Mouse (Mus musculus): ENCODE results near the gene 2010111I01Rik. TPM values are rescaled to one million over a fixed set of nuclear protein-coding genes. Genes with fewer than 3 reads are reported as not detected.

2010111I01Rik gene
- polyA plus RNA-seq, 1 experiment, result 63.6 TPM

DNA sequence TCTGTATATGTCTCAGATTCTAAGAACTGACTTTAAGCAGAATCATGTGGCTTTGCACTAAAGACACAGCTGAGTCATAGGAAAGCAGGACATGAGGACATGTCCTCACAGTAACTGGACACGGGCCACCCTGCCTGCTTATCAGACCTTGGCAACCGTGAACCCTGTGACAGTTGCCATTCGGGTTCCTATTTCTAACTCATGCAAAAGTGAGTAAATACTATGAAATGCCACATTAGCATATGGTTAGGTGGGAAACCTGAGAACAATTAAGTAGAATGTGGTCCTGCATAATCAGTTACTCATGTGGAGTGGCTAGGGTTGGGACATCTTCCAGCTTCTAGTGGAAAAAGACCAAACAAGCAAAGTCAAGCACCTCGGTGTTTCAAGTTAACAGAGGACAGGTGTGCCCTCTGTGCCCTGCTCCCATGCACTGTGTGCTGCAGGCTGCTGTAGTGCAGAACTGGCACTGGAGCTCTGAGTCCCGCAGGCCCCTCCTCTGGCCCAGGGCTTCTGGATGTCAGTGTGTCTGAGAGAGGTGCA lies 170.3 kb downstream of the 2010111I01Rik start:
- Histone ChIP-seq H3K4me3 (ENCODE audit: low read depth, low read length) (no peak overlapping the region), H3K9ac (ENCODE audit: low read depth, poor library complexity, severe bottlenecking) (no peak overlapping the region), H3K4me1 (ENCODE audit: control insufficient read depth, insufficient read depth, low read length) (no peaks in the 10 kb centered on the region), H3K27me3 (ENCODE audit: control insufficient read depth, insufficient read depth, low read length, poor library complexity, severe bottlenecking) (no peaks in the 10 kb centered on the region), H3K27ac (ENCODE audit: insufficient read depth, low read length) (no peak overlapping the region), H3K36me3 (ENCODE audit: control insufficient read depth, insufficient read depth, low read length, poor library complexity, severe bottlenecking) (no peaks in the 10 kb centered on the region), H3K9me3 (replicated peaks; ENCODE audit: control insufficient read depth, insufficient read depth, low read length, poor library complexity, severe bottlenecking) (no peaks in the 10 kb centered on the region)
- TF ChIP-seq CTCF (IDR thresholded peaks at IDR 0.05; ENCODE audit: low read depth, low read length) (no peak), POLR2A (IDR thresholded peaks at IDR 0.05; ENCODE audit: insufficient read depth, low read length) (no peak), EP300 (IDR thresholded peaks at IDR 0.05; ENCODE audit: insufficient read depth, low read depth, low read length) (no peak)

DNA sequence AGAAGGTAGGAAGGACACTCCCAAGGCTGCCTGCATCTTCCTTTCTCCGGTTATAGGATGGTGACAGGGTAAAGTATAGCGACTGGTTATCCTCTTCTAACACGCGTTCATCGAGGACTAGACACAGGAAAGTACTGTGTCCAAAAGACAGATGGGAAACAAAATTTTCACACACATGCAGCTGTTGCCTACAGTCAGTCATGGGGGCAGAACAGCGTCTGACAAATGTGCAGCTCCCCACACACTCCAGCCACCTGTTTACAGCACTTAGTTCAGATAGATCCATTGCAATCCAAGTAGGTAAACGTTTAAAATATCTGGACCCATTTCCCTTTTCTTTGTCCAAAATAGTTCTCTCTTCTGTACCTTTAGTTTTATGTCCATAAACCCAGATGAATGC lies 171.3 kb downstream of the 2010111I01Rik start:
- no peak overlapping the region for H3K4me3 ChIP-seq (ENCODE audit: low read depth, low read length)
- H3K27me3 ChIP-seq (ENCODE audit: control insufficient read depth, insufficient read depth, low read length, poor library complexity, severe bottlenecking), result no peaks in the 10 kb centered on the region
- no peaks in the 10 kb centered on the region for H3K9me3 ChIP-seq (replicated peaks; ENCODE audit: control insufficient read depth, insufficient read depth, low read length, poor library complexity, severe bottlenecking)
- H3K36me3 ChIP-seq (ENCODE audit: control insufficient read depth, insufficient read depth, low read length, poor library complexity, severe bottlenecking), result no peaks in the 10 kb centered on the region
- TF ChIP-seq CTCF (IDR thresholded peaks at IDR 0.05; ENCODE audit: low read depth, low read length) (no peak), POLR2A (IDR thresholded peaks at IDR 0.05; ENCODE audit: insufficient read depth, low read length) (no peak), EP300 (IDR thresholded peaks at IDR 0.05; ENCODE audit: insufficient read depth, low read depth, low read length) (no peak)
- H3K9ac ChIP-seq (ENCODE audit: low read depth, poor library complexity, severe bottlenecking), result no peak overlapping the region
- H3K4me1 ChIP-seq (ENCODE audit: control insufficient read depth, insufficient read depth, low read length), result no peaks in the 10 kb centered on the region
- no peak overlapping the region for H3K27ac ChIP-seq (ENCODE audit: insufficient read depth, low read length)

DNA sequence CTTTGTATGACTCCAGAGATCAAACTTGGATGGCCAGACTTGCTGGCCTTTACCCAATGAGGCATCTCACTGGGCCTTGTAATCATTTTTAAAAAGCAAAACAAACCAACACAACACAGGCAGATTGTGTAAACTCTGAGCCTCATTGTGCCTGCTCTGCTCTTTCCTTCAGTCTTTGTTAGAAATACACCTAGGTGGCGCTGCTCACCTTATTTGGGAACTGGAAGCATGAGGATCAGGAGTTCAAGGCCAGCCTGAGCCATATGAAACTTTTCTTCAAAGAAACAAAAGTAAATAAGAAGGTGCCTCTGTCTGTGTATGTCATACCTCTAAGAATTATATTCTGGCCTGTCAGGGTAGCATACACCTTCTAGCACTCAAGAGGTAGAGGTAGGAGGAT lies 172.1 kb downstream of the 2010111I01Rik start:
- H3K27me3 ChIP-seq (ENCODE audit: control insufficient read depth, insufficient read depth, low read length, poor library complexity, severe bottlenecking), result no peaks in the 10 kb centered on the region
- H3K9ac ChIP-seq (ENCODE audit: low read depth, poor library complexity, severe bottlenecking), result no peak overlapping the region
- no peaks in the 10 kb centered on the region for H3K9me3 ChIP-seq (replicated peaks; ENCODE audit: control insufficient read depth, insufficient read depth, low read length, poor library complexity, severe bottlenecking)
- no peaks in the 10 kb centered on the region for H3K36me3 ChIP-seq (ENCODE audit: control insufficient read depth, insufficient read depth, low read length, poor library complexity, severe bottlenecking)
- H3K27ac ChIP-seq (ENCODE audit: insufficient read depth, low read length), result no peak overlapping the region
- H3K4me1 ChIP-seq (ENCODE audit: control insufficient read depth, insufficient read depth, low read length), result no peaks in the 10 kb centered on the region
- H3K4me3 ChIP-seq (ENCODE audit: low read depth, low read length), result no peak overlapping the region
- TF ChIP-seq CTCF (IDR thresholded peaks at IDR 0.05; ENCODE audit: low read depth, low read length) (peak; percentile 29), POLR2A (IDR thresholded peaks at IDR 0.05; ENCODE audit: insufficient read depth, low read length) (no peak)

- Histone ChIP-seq H3K27ac (ENCODE audit: insufficient read depth, low read length) (no peak overlapping the region), H3K36me3 (ENCODE audit: control insufficient read depth, insufficient read depth, low read length, poor library complexity, severe bottlenecking) (no peaks in the 10 kb centered on the region), H3K9me3 (replicated peaks; ENCODE audit: control insufficient read depth, insufficient read depth, low read length, poor library complexity, severe bottlenecking) (no peaks in the 10 kb centered on the region), H3K4me3 (ENCODE audit: low read depth, low read length) (no peak overlapping the region), H3K9ac (ENCODE audit: low read depth, poor library complexity, severe bottlenecking) (no peak overlapping the region), H3K4me1 (ENCODE audit: control insufficient read depth, insufficient read depth, low read length) (no peaks in the 10 kb centered on the region), H3K27me3 (ENCODE audit: control insufficient read depth, insufficient read depth, low read length, poor library complexity, severe bottlenecking) (no peaks in the 10 kb centered on the region)
- TF ChIP-seq CTCF (IDR thresholded peaks at IDR 0.05; ENCODE audit: low read depth, low read length) (no peak), POLR2A (IDR thresholded peaks at IDR 0.05; ENCODE audit: insufficient read depth, low read length) (no peak), EP300 (IDR thresholded peaks at IDR 0.05; ENCODE audit: insufficient read depth, low read depth, low read length) (no peak)
Observed at GRCm38 (mm10) chr13:63138376-63139048, 173.8 kb downstream of the 2010111I01Rik start.

DNA sequence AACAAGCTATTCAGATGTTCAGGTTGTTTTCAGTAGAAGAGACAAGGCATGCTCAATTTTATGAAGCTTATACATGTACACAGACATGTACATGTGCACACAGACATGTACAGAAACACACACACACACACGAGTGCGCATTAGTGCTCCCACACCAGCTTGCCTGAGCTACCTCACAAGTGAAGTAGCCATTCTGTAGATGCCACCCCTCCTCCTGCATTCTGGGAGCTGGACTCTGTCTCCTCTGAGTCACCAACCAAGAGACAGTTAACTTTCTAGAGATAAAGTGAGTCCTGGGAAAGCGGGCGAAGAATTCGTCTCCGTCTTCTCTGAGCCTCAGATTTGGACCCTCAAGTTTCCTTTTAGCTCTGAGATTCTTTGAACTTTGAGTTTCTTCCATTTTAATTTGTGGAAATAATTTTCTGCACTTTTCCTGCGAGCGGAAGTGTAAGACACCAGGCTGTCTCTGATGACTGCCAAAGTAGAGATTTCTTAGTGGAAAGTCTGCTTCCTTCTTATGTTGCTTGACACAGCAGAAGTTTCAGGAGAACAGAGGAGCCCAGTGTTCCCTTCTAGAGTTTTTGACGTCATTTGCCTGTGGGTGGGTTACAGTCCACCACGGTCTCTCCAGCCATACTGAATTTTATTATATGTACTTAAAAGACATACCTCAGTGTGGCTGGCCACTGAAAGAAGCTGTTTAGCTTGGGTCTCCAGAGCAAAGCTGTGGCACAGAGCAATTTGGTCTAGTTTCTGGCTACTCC lies 175.0 kb downstream of the 2010111I01Rik start:
- no peaks in the 10 kb centered on the region for H3K4me1 ChIP-seq (ENCODE audit: control insufficient read depth, insufficient read depth, low read length)
- no peaks in the 10 kb centered on the region for H3K27me3 ChIP-seq (ENCODE audit: control insufficient read depth, insufficient read depth, low read length, poor library complexity, severe bottlenecking)
- no peak overlapping the region for H3K27ac ChIP-seq (ENCODE audit: insufficient read depth, low read length)
- no peaks in the 10 kb centered on the region for H3K36me3 ChIP-seq (ENCODE audit: control insufficient read depth, insufficient read depth, low read length, poor library complexity, severe bottlenecking)
- TF ChIP-seq POLR2A (IDR thresholded peaks at IDR 0.05; ENCODE audit: insufficient read depth, low read length), result no peak
- no peak for TF ChIP-seq CTCF (IDR thresholded peaks at IDR 0.05; ENCODE audit: low read depth, low read length)
- TF ChIP-seq EP300 (IDR thresholded peaks at IDR 0.05; ENCODE audit: insufficient read depth, low read depth, low read length), result no peak
- H3K4me3 ChIP-seq (ENCODE audit: low read depth, low read length), result no peak overlapping the region
- no peaks in the 10 kb centered on the region for H3K9me3 ChIP-seq (replicated peaks; ENCODE audit: control insufficient read depth, insufficient read depth, low read length, poor library complexity, severe bottlenecking)
- H3K9ac ChIP-seq (ENCODE audit: low read depth, poor library complexity, severe bottlenecking), result no peak overlapping the region

GRCm38 (mm10) chr13:63140784-63141183 lies 176.1 kb downstream of the 2010111I01Rik start:
- Histone ChIP-seq H3K9me3 (replicated peaks; ENCODE audit: control insufficient read depth, insufficient read depth, low read length, poor library complexity, severe bottlenecking) (no peaks in the 10 kb centered on the region), H3K27me3 (ENCODE audit: control insufficient read depth, insufficient read depth, low read length, poor library complexity, severe bottlenecking) (no peaks in the 10 kb centered on the region), H3K27ac (ENCODE audit: insufficient read depth, low read length) (no peak overlapping the region), H3K4me1 (ENCODE audit: control insufficient read depth, insufficient read depth, low read length) (no peaks in the 10 kb centered on the region), H3K36me3 (ENCODE audit: control insufficient read depth, insufficient read depth, low read length, poor library complexity, severe bottlenecking) (no peaks in the 10 kb centered on the region), H3K9ac (ENCODE audit: low read depth, poor library complexity, severe bottlenecking) (no peak overlapping the region), H3K4me3 (ENCODE audit: low read depth, low read length) (no peak overlapping the region)
- TF ChIP-seq EP300 (IDR thresholded peaks at IDR 0.05; ENCODE audit: insufficient read depth, low read depth, low read length), result no peak
- TF ChIP-seq CTCF (IDR thresholded peaks at IDR 0.05; ENCODE audit: low read depth, low read length), result no peak
- no peak for TF ChIP-seq POLR2A (IDR thresholded peaks at IDR 0.05; ENCODE audit: insufficient read depth, low read length)
